Mouse (Mus musculus) CH12.LX (cell line): ENCODE results near the gene Srcin1. TPM values are rescaled to one million over a fixed set of nuclear protein-coding genes. Genes with fewer than 3 reads are reported as not detected.

Experiments
- DNase-seq: peaks from one replicate; pipeline ENCODE4 v3.0.0-alpha.2; 2013; ENCODE audit errors: extremely low read depth
- H3K27ac ChIP-seq: 2 replicates; pipeline ENCODE4 v1.5.1; 2012; ENCODE audit warnings: low read depth, mild to moderate bottlenecking, control low read depth, moderate library complexity; ENCODE audit not compliant: insufficient read depth
- H3K27me3 ChIP-seq: replicated peaks from 2 replicates; pipeline ENCODE3; 2012; ENCODE audit warnings: inconsistent platforms
- H3K36me3 ChIP-seq, 2 experiments: replicated peaks in 1 of 2; 2 replicates each; pipeline versions ENCODE3 to v1.6.1; 2012; ENCODE audit warnings: inconsistent platforms in 1 of 2, low read length in 1 of 2, mild to moderate bottlenecking in 1 of 2, mixed read lengths in 1 of 2, moderate library complexity in 1 of 2; ENCODE audit not compliant: control insufficient read depth in 1 of 2, insufficient read depth in 1 of 2
- H3K4me1 ChIP-seq, 2 experiments: 2 replicates each; pipeline ENCODE4 v1.6.1; 2012; ENCODE audit warnings: inconsistent platforms in 1 of 2, moderate library complexity in 1 of 2; ENCODE audit not compliant: insufficient read depth in 2 of 2, control insufficient read depth in 1 of 2
- H3K4me2 ChIP-seq: 2 replicates; pipeline ENCODE4 v1.6.1; 2012; ENCODE audit warnings: low read depth, mild to moderate bottlenecking, control low read depth; ENCODE audit not compliant: poor library complexity, insufficient read depth, severe bottlenecking
- H3K4me3 ChIP-seq, 3 experiments: fragments of 150-350 bp in 1 of 3; sonication (generic) in 1 of 3; replicated peaks in 1 of 3; 2 replicates each; pipeline versions ENCODE3 to v1.5.1; 2011 to 2012; ENCODE audit warnings: low read depth in 2 of 3, low read length in 2 of 3, mild to moderate bottlenecking in 2 of 3, moderate library complexity in 2 of 3, control low read depth in 1 of 3, improper control_type of control experiment in 1 of 3, inconsistent platforms in 1 of 3, mixed read lengths in 1 of 3; ENCODE audit not compliant: poor library complexity in 1 of 3
- H3K79me2 ChIP-seq: replicated peaks from 2 replicates; pipeline ENCODE4 v1.6.1; 2012; ENCODE audit warnings: mild to moderate bottlenecking, moderate library complexity; ENCODE audit not compliant: control insufficient read depth, poor library complexity, insufficient read depth, severe bottlenecking; ENCODE audit errors: extremely low read depth
- H3K9ac ChIP-seq: 2 replicates; pipeline ENCODE4 v1.6.1; 2012; ENCODE audit warnings: low read depth, mild to moderate bottlenecking, control low read depth, moderate library complexity; ENCODE audit not compliant: insufficient read depth
- H3K9me3 ChIP-seq: replicated peaks from 2 replicates; pipeline ENCODE3; 2012; ENCODE audit warnings: low read length, inconsistent platforms, mixed read lengths
- CHD2 ChIP-seq: IDR thresholded peaks from 2 replicates; pipeline ENCODE4 v1.6.1; 2011; ENCODE audit warnings: low read length, improper control_type of control experiment
- ELF1 ChIP-seq: IDR thresholded peaks from 2 replicates; pipeline ENCODE4 v1.6.1; 2014; ENCODE audit warnings: low read depth, mild to moderate bottlenecking, inconsistent platforms, low read length, improper control_type of control experiment
- GABPA ChIP-seq: IDR thresholded peaks from 2 replicates; pipeline ENCODE4 v1.6.1; 2012; ENCODE audit warnings: low read depth, low read length, improper control_type of control experiment, inconsistent platforms; ENCODE audit not compliant: insufficient replicate concordance
- IRF4 ChIP-seq: IDR thresholded peaks from 2 replicates; pipeline ENCODE4 v1.6.1; 2014; ENCODE audit warnings: low read depth, mild to moderate bottlenecking, inconsistent platforms, low read length, improper control_type of control experiment
- JUN ChIP-seq: IDR thresholded peaks from 2 replicates; pipeline ENCODE4 v1.6.1; 2011; ENCODE audit warnings: low read depth, mild to moderate bottlenecking, low read length, improper control_type of control experiment, moderate library complexity; ENCODE audit not compliant: insufficient read depth
- JUND ChIP-seq: conservative IDR thresholded peaks from 2 replicates; pipeline ENCODE4 v1.6.1; 2011; ENCODE audit warnings: low read depth, low read length, improper control_type of control experiment
- MAX ChIP-seq: IDR thresholded peaks from 2 replicates; pipeline ENCODE4 v1.6.1; 2011; ENCODE audit warnings: low read length, improper control_type of control experiment
- MXI1 ChIP-seq: IDR thresholded peaks from 2 replicates; pipeline ENCODE4 v1.6.1; 2011; ENCODE audit warnings: mild to moderate bottlenecking, low read depth, low read length, improper control_type of control experiment
- SIN3A ChIP-seq: IDR thresholded peaks from 2 replicates; pipeline ENCODE4 v1.6.1; 2012; ENCODE audit warnings: low read length, improper control_type of control experiment, inconsistent platforms
- ZNF384 ChIP-seq: IDR thresholded peaks from 2 replicates; pipeline ENCODE4 v1.6.1; 2012; ENCODE audit warnings: low read depth, low read length, improper control_type of control experiment, inconsistent platforms
- dilution Hi-C: fragments of 300-500 bp; cut with MboI; formaldehyde crosslinking; loops from 2 replicates; pipeline ENCODE4 v1.14.3; 2020; ENCODE audit warnings: low sequenced_read_pairs; ENCODE audit not compliant: extremely low pct_unique_long_range_greater_than_20kb, extremely low pct_ligation_motif_present
- in situ Hi-C: fragments of 300-500 bp; cut with MboI; formaldehyde crosslinking; loops from 3 replicates; pipeline ENCODE4 v1.14.3; 2019; ENCODE audit warnings: low sequenced_read_pairs, low pct_ligation_motif_present, low pct_unique_long_range_greater_than_20kb, mixed read lengths
- polyA plus RNA-seq: library from polyadenylated mRNA; unstranded; fragments of >175 nt; gene quantifications from 2 replicates; pipeline ENCODE4 v1.2.1, GENCODE M21; 2012; ENCODE audit warnings: low read depth; ENCODE audit not compliant: insufficient read length
- total RNA-seq, 2 experiments: library from RNA; depleted of rRNA; stranded (reverse); fragments of 300-350 nt in 1 of 2; fragments of >200 nt in 1 of 2; gene quantifications; 2 replicates each; pipeline ENCODE4 v1.2.3; 2012 to 2014

Gene Srcin1
- total RNA-seq (2012; rRNA removed) (0.08 TPM in 2 replicates), total RNA-seq (2014; rRNA removed) (not detected in 2 replicates), polyA plus RNA-seq (0.09 and 0.12 TPM in 2 replicates)

- peak within 1 kb of the TSS; percentile 45 for H3K9ac ChIP-seq
- in situ Hi-C loops, result loop anchor here (5.0 kb wide), 1 partner anchor 46 kb away; no protein-coding TSS in a partner anchor
Observed at GRCm38 (mm10) chr11:97576136-97576906, at the start of gene Srcin1. Gene Srcin1, minus strand, starts transcription at chr11:97576186.

GRCm38 (mm10) chr11:97625551-97625950 lies 49.6 kb upstream of the Srcin1 start:
- Histone ChIP-seq H3K36me3 (no peaks in the 10 kb centered on the region), H3K4me1 (peaks cover 6 to 10% of the 10 kb centered on the region in 2 experiments; a peak in 2 of 4 replicates), H3K27ac (no peak overlapping the region), H3K4me3 (no peak overlapping the region), H3K9ac (no peak overlapping the region), H3K27me3 (peaks cover 46% of the 10 kb centered on the region), H3K4me2 (no peak overlapping the region), H3K79me2 (no peaks in the 10 kb centered on the region), H3K9me3 (peaks cover 26% of the 10 kb centered on the region)
- DNase-seq, result no peak
- TF ChIP-seq MAX (no peak), SIN3A (no peak), JUND (no peak), MXI1 (no peak), CHD2 (no peak)
- in situ Hi-C loops, result no loop called here
- dilution Hi-C loops, result no loop called here

More at GRCm38 (mm10) chr11:97576136-97576906, at the start of gene Srcin1:
- H3K27me3 ChIP-seq, result peaks cover 96% of the 10 kb centered on the region
- DNase-seq, result no peak
- no peak within 1 kb of the TSS for H3K27ac ChIP-seq
- TF ChIP-seq ZNF384, result no peak
- TF ChIP-seq ELF1, result no peak
- peak within 1 kb of the TSS; percentile 99 for H3K4me2 ChIP-seq
- H3K9me3 ChIP-seq, result no peaks in the 10 kb centered on the region
- peak within 1 kb of the TSS; percentile 43 to 58 (median 47) for H3K4me3 ChIP-seq
- H3K36me3 ChIP-seq, result no peaks in the 10 kb centered on the region
- dilution Hi-C loops, result no loop called here
- H3K79me2 ChIP-seq, result no peaks in the 10 kb centered on the region
- peaks cover 5 to 10% of the 10 kb centered on the region in 2 experiments; a peak in 2 of 4 replicates for H3K4me1 ChIP-seq

- peak; percentile 77 for TF ChIP-seq SIN3A
- TF ChIP-seq IRF4, result 0 out of 2 replicates have a peak, but pooled peaks have one; percentile 25
- peak; percentile 64 for TF ChIP-seq JUN
- no peak for TF ChIP-seq ZNF384
- no peak for TF ChIP-seq GABPA
- TF ChIP-seq JUND, result peak; percentile 56; the same call in 1 of the 2 replicates
- Histone ChIP-seq H3K27ac (no peak overlapping the region), H3K4me3 (peak overlapping the region in 2 of 3 experiments; percentile 5 to 33), H3K9me3 (peaks cover 12% of the 10 kb centered on the region), H3K27me3 (peaks cover 38% of the 10 kb centered on the region), H3K4me2 (peak overlapping the region; percentile 80), H3K36me3 (no peaks in the 10 kb centered on the region), H3K79me2 (no peaks in the 10 kb centered on the region), H3K9ac (no peak overlapping the region), H3K4me1 (peaks cover 10 to 15% of the 10 kb centered on the region in 2 experiments)
- dilution Hi-C loops, result no loop called here
- peak; percentile 33 for DNase-seq
- in situ Hi-C loops, result loop anchor here (5.0 kb wide), 2 partner anchors 46 to 136 kb away; partner anchors contain the start of gene Srcin1
Observed at GRCm38 (mm10) chr11:97623166-97623565, 47.2 kb upstream of the Srcin1 start.
